1 mouse cellular context compared by ENCODE assay signal in the genomic region with DNA sequence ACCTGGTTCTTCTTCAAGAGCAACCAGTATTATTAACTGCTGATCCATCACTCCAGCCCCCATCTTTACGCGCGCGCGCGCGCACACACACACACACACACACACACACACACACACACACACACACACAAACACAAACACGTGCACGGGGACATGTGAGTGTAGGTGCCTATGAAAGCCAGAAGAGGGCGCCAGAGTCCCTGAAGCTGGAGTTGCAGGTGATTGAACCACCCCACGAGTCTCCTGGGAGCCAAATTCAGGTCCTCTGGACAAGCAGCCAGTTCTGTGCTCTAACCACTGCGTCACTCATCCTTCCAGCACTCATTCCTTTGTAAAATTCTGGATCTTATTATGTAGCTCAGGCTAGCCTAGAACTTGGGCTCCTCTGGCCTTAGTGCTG.
A peak's percentile ranks its signal among the peaks of the same experiment; 100 is the strongest.
TF ChIP-seq lines count a peak whose summit lies in the region.

No protein-coding gene starts in this region.

TF ChIP-seq in MEL, 35 proteins besides CTCF, POLR2A, EP300 and RAD21 (continued from another document):
- TF ChIP-seq ZC3H11A (IDR thresholded peaks at IDR 0.05; ENCODE audit: low read depth, low read length) (0 out of 2 replicates have a peak, but pooled peaks have one; percentile 12), MAZ (IDR thresholded peaks at IDR 0.05; ENCODE audit: low read depth, low read length) (no peak)
